Mouse (Mus musculus): ENCODE data around the gene Dnpep. TPM values are rescaled to one million over a fixed set of nuclear protein-coding genes. Genes with fewer than 3 reads are reported as not detected.

Gene Dnpep
- polyA plus RNA-seq, 2 experiments, result 35.6 to 43.4 TPM

- 47% methylated on average over 5 of the region's 5 CpGs for WGBS (ENCODE audit: insufficient replicate concordance)
- Histone ChIP-seq H3K27ac (no peak overlapping the region), H3K4me3 (ENCODE audit: insufficient read depth in 1 of 2, low read depth in 2 of 2, low read length in 2 of 2) (no peak overlapping the region), H3K9ac (replicated peaks) (no peak overlapping the region), H3K27me3 (ENCODE audit: control insufficient read depth, insufficient read depth, low read length) (no peaks in the 10 kb centered on the region; the same call in 1 of the 2 replicates), H3K9me3 (ENCODE audit: control insufficient read depth, low read length) (no peaks in the 10 kb centered on the region), H3K4me1 (replicated peaks; ENCODE audit: control insufficient read depth in 2 of 2, insufficient read depth in 2 of 2, low read length in 1 of 2) (no peaks in the 10 kb centered on the region; a peak in 1 of 4 replicates), H3K4me2 (ENCODE audit: low read depth) (no peak overlapping the region), H3K36me3 (replicated peaks; ENCODE audit: control insufficient read depth, insufficient read depth, low read depth) (no peaks in the 10 kb centered on the region)
- ATAC-seq (ENCODE audit: insufficient read depth) (no peak), DNase-seq (ENCODE audit: low read depth in 3 of 3, low spot score in 3 of 3) (no peak)
- TF ChIP-seq CTCF (IDR thresholded peaks at IDR 0.05; ENCODE audit: low read depth), result no peak
- no peak for TF ChIP-seq EP300 (IDR thresholded peaks at IDR 0.05; ENCODE audit: low read depth)
Measured at GRCm38 (mm10) chr1:75347279-75347678, 29.5 kb upstream of the Dnpep start.

GRCm38 (mm10) chr1:75345036-75345935 lies 27.5 kb upstream of the Dnpep start:
- Histone ChIP-seq H3K4me1 (replicated peaks; ENCODE audit: control insufficient read depth in 2 of 2, insufficient read depth in 2 of 2, low read length in 1 of 2) (no peaks in the 10 kb centered on the region; a peak in 1 of 4 replicates), H3K4me3 (ENCODE audit: insufficient read depth in 1 of 2, low read depth in 2 of 2, low read length in 2 of 2) (no peak overlapping the region), H3K27me3 (ENCODE audit: control insufficient read depth, insufficient read depth, low read length) (no peaks in the 10 kb centered on the region; the same call in 1 of the 2 replicates), H3K9me3 (ENCODE audit: control insufficient read depth, low read length) (no peaks in the 10 kb centered on the region), H3K9ac (replicated peaks) (no peak overlapping the region), H3K4me2 (ENCODE audit: low read depth) (no peak overlapping the region), H3K36me3 (replicated peaks; ENCODE audit: control insufficient read depth, insufficient read depth, low read depth) (no peaks in the 10 kb centered on the region), H3K27ac (no peak overlapping the region)
- ATAC-seq (ENCODE audit: insufficient read depth), result no peak
- no peak for DNase-seq (ENCODE audit: low read depth in 3 of 3, low spot score in 3 of 3)
- 40% methylated on average over 20 of the region's 20 CpGs for WGBS (ENCODE audit: insufficient replicate concordance)
- no peak for TF ChIP-seq CTCF (IDR thresholded peaks at IDR 0.05; ENCODE audit: low read depth)
- TF ChIP-seq EP300 (IDR thresholded peaks at IDR 0.05; ENCODE audit: low read depth), result no peak

DNA sequence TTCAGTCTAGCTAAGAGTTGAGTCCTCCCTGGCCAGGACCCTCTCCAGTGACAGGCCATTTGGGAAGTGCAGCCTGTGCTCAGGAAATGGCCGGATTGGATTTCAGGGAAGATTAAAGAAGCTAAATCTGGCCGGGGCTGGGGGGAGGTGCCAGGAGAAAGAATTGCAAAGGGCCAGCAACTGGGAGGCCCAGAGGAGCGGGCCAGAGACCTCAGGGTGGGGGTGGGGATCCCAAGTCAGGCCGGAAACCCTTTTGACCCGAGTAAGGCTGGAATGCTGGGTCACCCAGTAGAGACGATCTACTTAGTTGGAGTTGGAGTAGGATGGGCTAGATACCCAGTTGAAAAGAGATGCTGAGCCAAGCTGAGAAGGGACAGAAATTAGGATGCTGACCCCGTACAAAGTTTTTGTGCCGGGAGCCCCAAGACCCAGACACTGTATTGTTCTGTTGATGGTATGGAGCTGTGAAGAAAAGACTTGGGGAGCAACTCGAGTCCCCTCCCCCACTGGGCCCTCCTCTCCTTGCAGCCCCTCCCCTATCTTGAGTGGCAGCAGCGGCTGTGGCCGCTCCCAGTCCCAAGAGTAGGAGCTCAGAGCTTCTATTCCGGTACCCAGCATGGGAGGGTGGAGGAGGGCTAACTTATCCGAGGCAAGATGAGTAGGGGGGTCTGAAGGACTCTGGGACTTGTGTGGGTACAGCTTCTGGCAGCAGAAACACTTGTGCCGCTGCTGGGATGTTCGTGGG lies 26.7 kb upstream of the Dnpep start:
- TF ChIP-seq CTCF (IDR thresholded peaks at IDR 0.05; ENCODE audit: low read depth) (no peak), EP300 (IDR thresholded peaks at IDR 0.05; ENCODE audit: low read depth) (no peak)
- Histone ChIP-seq H3K9ac (replicated peaks) (no peak overlapping the region), H3K27ac (no peak overlapping the region), H3K4me3 (ENCODE audit: insufficient read depth in 1 of 2, low read depth in 2 of 2, low read length in 2 of 2) (no peak overlapping the region), H3K9me3 (ENCODE audit: control insufficient read depth, low read length) (no peaks in the 10 kb centered on the region), H3K36me3 (replicated peaks; ENCODE audit: control insufficient read depth, insufficient read depth, low read depth) (no peaks in the 10 kb centered on the region), H3K4me2 (ENCODE audit: low read depth) (no peak overlapping the region), H3K4me1 (replicated peaks; ENCODE audit: control insufficient read depth in 2 of 2, insufficient read depth in 2 of 2, low read length in 1 of 2) (no peaks in the 10 kb centered on the region; a peak in 1 of 4 replicates), H3K27me3 (ENCODE audit: control insufficient read depth, insufficient read depth, low read length) (no peaks in the 10 kb centered on the region; the same call in 1 of the 2 replicates)
- ATAC-seq (ENCODE audit: insufficient read depth) (no peak), DNase-seq (ENCODE audit: low read depth in 3 of 3, low spot score in 3 of 3) (no peak)
- 13% methylated on average over 15 of the region's 15 CpGs for WGBS (ENCODE audit: insufficient replicate concordance)

GRCm38 (mm10) chr1:75342874-75343416 lies 25.2 kb upstream of the Dnpep start:
- DNase-seq (ENCODE audit: low read depth in 3 of 3, low spot score in 3 of 3) (peak in 1 of 3 experiments; percentile 23), ATAC-seq (ENCODE audit: insufficient read depth) (no peak)
- H3K4me1 ChIP-seq (replicated peaks; ENCODE audit: control insufficient read depth in 2 of 2, insufficient read depth in 2 of 2, low read length in 1 of 2), result peaks cover 0 to 2% of the 10 kb centered on the region in 2 experiments; a peak in 1 of 4 replicates
- no peaks in the 10 kb centered on the region for H3K36me3 ChIP-seq (replicated peaks; ENCODE audit: control insufficient read depth, insufficient read depth, low read depth)
- H3K4me2 ChIP-seq (ENCODE audit: low read depth), result no peak overlapping the region
- no peaks in the 10 kb centered on the region; the same call in 1 of the 2 replicates for H3K27me3 ChIP-seq (ENCODE audit: control insufficient read depth, insufficient read depth, low read length)
- WGBS (ENCODE audit: insufficient replicate concordance), result 3% methylated on average over 8 of the region's 8 CpGs
- no peaks in the 10 kb centered on the region for H3K9me3 ChIP-seq (ENCODE audit: control insufficient read depth, low read length)
- TF ChIP-seq CTCF (IDR thresholded peaks at IDR 0.05; ENCODE audit: low read depth) (peak; percentile 79), EP300 (IDR thresholded peaks at IDR 0.05; ENCODE audit: low read depth) (no peak)
- H3K4me3 ChIP-seq (ENCODE audit: insufficient read depth in 1 of 2, low read depth in 2 of 2, low read length in 2 of 2), result no peak overlapping the region
- H3K9ac ChIP-seq (replicated peaks), result no peak overlapping the region
- no peak overlapping the region for H3K27ac ChIP-seq

Data from liver, embryonic 14.5 days (tissue).